Mouse (Mus musculus): ENCODE results near the gene Mrpl18.
"Not testable (repeated sequence)": the region's sequence is repeated elsewhere in the genome, so short reads cannot be mapped to it uniquely, and the experiment has no call there.

Gene Mrpl18

DNA sequence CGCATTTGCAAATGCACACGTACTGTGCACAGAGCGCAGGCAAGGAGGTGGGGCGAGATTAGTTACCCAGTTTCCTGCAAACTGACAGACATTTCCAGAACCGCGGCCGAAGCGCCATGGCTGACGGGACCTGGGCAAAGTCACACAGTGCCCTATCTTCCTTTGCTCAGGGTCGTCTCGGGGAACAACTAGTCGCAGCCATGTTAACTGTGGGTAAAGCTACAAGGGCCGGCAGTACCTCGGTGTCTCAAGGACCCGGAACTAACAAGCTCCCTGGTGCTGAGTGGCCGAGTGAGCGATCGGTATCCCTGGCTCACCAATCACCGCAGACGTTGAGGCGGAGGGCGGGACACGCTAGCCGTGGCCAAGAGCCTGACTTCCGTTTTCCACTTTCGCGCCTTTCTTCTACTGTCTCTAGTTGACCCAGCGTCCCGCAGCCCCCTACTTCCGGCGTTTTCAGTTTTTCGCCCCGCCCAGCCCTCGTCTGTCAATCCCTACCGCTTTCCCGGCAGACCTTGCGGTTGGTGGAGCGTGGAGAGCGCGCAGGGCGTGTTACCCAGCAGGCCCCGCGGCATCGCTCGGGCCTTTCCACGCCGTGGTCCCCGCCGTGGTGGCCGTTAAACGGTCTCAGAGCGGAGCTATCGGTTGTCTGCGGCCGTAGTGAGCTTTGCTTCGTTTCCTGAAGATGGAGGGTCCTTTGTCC is at the start of gene Mrpl18:
Gene Mrpl18 (minus strand): TSS at position 465 of the 703 bp plus-strand sequence.
- peak; percentile 94 for DNase-seq (ENCODE audit: low spot score in 2 of 2)

DNA sequence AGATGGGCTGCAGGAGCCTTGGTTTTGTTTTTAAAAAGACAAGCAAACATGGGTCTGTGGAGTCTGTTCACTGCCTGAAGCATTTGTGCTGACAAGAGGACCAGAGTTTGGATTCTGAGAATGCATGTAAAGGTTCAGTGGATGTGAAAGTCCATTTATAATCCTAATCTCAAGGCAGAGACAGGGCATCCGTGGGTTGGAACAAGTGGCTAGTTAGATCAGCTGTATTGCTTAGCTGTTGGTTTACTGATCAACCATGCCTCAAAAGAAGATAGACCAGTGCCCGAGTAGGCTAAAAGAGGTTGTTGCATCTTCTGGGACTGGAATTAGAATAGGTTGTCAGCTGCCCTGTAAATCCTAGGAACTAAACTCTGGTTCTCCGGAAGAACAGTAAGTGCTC is 47.3 kb upstream of the Mrpl18 start:
- no peak for DNase-seq (ENCODE audit: low spot score in 2 of 2)

DNA sequence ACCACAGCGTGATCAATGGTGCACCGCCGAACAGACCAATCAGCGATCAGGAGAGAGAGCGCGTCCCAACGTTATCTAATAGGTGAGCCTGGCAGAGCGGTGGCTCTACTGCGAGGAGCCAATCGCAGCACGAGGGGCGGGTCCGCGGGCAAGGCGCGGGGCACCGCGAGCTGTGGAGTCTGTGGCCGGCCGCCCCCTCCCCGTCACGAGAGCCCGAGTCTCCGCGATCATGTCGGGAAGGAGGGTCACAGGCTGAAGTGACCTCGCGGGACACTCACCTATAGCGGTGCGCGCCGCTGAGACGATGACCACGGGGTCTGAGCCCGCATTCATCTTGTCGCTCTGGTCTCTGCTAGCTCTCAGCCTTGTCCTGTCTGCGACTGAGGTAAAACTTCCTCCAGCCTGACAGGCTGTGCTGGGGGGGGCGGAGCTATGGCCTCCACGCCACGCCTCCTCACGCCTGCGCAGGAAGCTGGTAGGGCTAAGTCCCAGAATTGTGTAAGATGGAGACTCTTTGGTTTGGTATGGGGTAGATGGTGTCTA is 44.3 kb upstream of the Mrpl18 start, which contains the start of gene Acat2:
Gene Acat2 (minus strand): TSS at position 417 of the 543 bp plus-strand sequence.
- peak; percentile 87 to 90 for DNase-seq (ENCODE audit: low spot score in 2 of 2)

DNA sequence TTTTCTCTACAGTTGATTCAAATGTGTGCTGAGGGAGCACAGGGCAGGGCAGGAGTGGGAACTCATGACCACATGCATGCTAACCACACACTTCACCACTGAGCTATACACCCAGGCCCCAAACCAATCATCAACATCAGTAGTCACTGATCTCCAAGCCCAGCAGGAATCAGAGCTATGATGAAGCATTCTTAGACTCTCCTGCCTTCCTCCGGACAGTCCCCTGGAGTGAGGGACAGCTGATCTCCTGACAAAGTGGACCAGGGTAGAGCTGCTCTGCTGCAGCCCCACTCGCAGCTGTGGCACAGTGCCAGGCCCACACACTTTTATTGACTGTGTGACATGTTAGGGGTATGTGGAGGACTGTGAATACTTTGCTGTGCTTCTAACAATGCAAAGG is 43.2 kb upstream of the Mrpl18 start:
- not testable (repeated sequence) for DNase-seq (ENCODE audit: low spot score in 2 of 2)

DNA sequence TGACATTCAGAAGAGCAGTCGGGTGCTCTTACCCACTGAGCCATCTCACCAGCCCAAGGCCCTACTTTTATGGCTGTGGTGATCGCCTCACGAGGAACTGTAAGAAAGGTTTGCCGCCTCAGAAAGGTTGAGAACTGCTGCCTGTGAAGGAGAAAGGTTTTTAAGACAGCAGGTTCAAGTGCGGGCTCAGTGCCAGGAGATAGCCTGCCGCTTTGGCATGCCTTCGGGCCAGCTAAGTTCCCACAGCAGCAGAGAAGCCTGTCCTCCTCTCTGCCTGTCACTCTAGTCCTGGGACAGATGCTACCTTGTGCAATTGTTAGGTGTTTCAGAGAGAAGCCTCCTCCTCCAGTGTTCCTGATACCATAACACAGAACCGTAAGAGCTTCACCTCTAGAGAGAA is 40.5 kb upstream of the Mrpl18 start:
- no peak for DNase-seq (ENCODE audit: low spot score in 2 of 2)

DNA sequence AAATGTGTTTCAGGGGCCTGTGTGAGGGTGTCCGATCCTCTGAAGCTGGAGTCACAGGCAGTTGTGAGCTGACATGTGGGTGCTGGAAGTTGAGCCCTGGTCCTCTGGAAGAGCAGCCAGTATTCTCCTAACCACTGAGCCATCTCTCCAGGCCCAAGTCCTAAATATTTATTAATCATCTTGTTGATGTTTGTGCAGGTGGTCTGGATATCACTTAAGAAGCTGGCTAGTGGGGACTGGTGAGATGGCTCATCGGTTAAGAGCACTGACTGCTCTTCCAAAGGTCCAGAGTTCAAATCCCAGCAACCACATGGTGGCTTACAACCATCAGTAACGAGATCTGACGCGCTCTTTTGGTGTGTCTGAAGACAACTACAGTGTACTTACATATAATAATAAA is 33.5 kb upstream of the Mrpl18 start:
- no peak for DNase-seq (ENCODE audit: low spot score in 2 of 2)

DNA sequence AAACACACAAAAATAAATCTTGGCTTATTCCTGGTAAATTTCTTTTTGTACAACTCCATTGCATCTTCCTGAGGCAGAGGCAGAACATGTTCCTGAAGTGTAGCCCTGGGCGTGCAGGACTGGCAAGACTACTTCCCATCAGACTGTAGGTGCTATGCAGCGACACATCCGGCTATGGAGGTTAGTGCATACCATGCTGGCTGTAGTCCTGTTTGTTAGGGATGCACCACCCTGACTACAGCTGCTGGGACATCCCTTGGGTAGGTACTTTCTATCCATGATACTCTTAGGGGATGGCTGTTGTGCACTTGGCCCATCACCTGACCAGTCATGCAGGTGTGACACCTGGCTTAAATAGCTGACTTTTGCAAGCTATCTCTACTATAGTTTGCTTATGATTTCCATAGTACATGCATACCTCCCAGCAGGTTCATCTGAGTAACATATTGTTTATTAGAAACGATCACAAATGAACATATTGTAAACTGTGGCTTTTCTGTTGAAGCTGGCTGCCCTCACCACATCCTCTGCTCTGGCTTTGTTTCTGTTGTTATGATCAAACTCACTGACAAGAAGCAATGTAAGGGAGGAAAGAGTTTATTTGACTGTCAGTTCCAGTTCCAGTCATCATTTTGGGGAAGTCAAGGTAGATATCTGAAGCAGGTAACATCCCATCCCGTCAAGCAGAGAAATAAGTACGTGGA is 26.5 kb upstream of the Mrpl18 start:
- no peak for DNase-seq (ENCODE audit: low spot score in 2 of 2)

DNA sequence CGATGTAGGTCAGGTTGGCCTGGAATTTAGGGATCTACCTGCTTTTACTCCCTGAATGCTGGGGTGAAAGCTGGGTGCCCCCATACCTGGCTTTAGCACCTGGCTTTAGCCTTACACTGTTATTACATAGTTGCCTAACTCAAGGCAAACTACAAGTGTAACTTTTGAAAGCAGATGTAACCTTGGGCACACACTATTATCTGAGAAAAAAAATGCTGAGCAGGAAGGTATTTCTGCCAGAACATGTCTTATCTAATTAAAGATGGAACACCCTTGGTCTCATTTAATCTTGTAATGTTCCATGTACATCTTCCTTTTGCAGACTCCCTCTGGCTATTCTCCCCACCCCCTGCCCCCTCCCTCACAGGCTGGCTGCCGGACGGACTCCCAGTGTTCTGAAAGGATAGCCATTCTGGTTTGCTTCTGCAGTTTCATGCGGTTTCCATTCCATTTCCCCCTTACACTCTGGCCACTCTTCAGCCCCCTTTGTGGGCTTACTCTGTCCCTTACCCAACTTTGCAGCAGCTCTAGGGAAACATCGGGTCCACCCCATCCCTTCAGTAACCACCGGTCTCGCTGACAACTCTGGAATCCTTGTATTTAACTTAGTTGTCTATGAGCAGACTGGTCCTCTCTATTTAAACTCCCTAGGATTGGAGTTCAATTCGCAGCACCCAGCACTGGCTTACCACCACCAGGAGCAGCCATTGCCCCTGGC is 25.6 kb upstream of the Mrpl18 start:
- no peak for DNase-seq (ENCODE audit: low spot score in 2 of 2)

DNA sequence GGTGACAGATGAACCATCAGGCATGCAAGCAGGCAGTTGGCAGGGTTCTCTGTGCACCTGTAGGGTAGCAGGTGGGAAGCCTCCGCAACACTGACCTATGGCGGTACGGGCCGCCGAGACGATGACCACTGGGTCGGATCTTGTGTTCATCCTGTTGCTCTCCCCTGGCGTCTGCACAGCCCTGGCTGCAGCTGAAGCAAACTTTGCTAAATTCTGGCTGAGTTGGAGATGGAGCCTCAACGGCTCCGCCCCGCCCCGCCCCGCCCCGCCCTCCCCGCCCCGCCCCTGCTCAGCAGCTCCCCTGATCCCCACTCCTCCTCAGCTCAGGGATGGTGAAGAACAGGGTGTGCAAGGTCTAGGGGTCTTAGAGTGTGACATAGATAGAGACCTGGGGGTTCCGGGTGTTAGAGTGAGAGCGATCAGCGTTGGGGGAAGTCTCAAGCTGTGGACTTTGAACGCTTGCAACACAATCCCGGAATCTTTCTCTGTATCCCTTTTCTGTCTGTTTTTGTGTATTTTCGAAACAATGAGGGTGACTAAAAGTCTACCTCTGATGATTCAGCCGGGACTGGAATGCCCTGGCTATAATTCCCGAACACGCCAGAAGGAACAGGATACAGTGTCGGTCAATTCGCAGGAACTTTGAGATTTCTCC is 24.1 kb upstream of the Mrpl18 start, which contains the start of gene Acat3:
Gene Acat3 (minus strand): TSS at position 450 of the 655 bp plus-strand sequence.
- DNase-seq (ENCODE audit: low spot score in 2 of 2): no peak

DNA sequence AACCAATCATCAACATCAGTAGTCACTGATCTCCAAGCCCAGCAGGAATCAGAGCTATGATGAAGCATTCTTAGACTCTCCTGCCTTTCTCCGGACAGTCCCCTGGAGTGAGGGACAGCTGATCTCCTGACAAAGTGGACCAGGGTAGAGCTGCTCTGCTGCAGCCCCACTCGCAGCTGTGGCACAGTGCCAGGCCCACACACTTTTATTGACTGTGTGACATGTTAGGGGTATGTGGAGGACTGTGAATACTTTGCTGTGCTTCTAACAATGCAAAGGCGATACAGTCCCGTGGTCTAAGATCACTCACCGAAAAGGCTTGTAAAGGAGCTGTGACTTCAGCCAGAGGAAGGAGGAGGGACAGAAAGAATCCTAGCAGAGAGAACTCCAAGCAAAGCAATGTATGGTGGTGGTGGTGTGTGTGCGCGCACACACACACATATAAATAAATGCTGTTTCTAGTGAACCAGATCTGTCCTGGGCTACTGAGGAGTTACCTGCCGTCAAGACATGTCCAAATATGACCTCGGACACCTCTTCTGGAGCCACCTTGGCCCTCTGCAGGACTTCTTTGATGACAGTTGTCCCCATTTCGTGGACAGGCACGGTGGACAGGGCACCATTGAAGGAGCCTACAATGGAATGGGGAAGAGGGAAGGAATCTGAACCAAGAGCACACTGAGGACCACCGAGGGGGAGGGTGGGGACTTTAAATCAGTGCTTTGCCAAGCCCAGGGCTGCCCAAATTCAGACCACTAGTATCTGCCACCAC is 23.4 kb upstream of the Mrpl18 start:
- DNase-seq (ENCODE audit: low spot score in 2 of 2): not testable (repeated sequence)

DNA sequence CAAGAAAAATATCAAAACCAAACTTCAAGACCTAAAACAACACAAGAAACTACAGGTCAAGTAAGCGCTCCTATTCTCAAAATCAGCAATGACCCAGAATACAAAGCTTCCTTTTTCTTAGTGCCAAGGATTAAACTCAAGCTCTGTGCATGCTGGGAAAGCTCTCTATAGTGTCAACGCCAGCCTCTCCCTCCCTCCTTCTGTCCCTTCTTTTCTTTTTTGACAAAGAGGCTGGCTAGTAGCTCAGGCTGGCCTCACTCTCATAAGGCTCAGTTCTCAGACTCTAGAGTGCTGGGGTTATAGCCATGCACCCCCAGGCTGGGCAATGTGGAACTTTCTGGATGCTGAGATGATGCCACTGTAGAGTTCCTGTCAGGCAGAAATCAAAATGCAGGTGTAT is 21.9 kb upstream of the Mrpl18 start:
- DNase-seq (ENCODE audit: low spot score in 2 of 2): no peak

DNA sequence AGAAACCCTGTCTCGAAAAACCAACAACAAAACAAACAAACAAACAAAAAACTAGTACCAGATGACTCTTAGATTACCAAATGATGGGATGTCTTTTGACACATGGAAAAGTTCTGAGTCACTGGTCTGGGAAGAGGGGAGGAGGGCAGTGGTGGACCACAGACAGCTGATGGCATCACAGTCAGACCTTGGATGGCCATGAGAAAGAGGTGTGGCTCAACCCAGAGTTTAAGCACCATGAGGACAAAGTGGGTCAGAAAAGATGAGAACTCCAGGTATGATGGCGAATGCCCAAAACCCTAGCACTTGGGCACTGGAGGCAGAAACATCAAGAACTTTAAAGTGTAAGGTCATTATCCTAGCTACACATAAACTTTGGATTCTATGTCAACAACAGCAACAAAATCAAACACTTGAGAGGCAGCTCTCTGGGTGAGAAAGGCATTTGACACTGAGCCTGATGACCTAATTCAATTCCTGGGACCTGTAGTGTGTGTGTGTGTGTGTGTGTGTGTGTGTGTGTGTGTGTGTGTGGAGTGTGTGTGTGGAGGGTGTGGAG is 21.3 kb upstream of the Mrpl18 start:
- DNase-seq (ENCODE audit: low spot score in 2 of 2): no peak

DNA sequence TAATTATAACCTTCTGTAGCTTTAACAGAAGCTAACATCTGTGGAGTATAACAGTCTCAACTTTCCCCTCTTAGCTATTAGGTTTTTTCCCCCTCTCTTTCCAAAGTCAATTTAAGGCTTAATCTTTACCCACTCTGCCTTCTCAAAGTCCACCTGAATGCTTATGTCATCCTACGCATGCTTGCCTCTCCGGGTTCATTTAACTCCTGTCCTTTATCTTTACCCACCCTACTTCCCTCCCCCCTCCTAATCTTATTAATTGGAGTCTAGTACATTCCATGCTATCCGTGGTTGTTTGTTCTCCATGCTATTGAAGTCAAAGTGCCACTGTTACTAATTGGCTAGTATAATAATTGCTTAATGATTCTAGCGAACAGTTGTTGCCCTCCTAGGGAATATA is 19.6 kb upstream of the Mrpl18 start:
- DNase-seq (ENCODE audit: low spot score in 2 of 2): no peak

DNA sequence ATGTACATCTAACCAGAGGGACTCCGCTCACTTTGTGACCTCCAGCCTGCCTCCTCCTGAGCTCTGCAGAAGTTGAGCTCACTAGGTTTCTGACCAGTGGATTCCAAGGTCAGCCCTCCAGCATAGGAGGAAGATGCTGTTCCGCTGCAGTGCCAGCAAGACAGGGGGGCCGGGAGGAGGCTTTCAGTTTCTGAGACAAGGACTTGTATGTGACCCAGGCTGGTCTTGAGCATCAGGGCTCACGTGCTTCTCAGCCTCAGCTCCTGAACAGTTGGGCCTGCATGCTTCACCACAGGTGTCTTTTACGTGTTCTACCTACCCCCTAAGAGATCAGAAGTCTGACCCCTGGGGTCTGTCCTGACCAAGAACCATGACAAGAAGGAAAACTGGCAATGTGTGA is 15.4 kb upstream of the Mrpl18 start:
- not testable (repeated sequence) for DNase-seq (ENCODE audit: low spot score in 2 of 2)

DNA sequence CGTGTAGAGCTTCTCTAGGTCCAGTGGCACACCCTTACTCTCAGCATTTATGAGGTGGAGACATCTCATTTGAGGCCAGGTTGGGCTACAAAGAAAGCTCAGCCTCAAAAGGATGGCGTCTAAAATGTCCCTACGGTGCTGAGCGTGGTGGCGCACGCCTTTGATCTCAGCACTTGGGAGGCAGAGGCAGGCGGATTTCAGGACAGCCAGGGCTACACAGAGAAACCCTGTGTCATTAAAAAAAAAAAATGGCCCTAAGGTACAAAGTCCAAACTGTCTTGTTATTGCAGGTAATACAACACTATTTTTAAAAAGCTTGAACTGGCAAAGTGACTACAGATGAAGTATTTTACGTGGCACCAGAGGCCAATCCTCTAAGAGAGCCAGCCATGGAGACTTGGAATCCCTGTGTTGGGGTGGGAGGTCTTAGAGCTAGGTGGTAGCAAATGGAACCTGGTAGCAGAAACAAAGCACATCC is 9.6 kb upstream of the Mrpl18 start:
- DNase-seq (ENCODE audit: low spot score in 2 of 2): no peak

DNA sequence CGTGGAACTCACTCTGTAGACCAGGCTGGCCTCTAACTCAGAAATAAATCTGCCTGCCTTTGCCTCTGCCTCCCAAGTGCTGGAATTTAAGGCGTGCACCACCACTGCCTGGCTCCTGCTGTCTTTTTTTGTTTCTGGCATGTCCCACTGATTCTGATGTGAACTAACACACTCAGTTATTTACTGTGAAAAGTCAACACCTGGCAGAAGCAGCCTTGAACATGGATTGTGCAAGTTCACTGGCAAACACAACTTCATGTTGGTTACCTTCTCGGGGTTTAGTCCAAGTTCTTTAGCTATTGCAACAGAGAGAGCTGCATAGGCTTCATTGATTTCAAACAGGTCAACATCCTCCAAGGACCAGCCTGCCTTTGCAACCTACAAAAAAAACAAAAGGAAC is 8.9 kb upstream of the Mrpl18 start:
- DNase-seq (ENCODE audit: low spot score in 2 of 2): no peak

DNA sequence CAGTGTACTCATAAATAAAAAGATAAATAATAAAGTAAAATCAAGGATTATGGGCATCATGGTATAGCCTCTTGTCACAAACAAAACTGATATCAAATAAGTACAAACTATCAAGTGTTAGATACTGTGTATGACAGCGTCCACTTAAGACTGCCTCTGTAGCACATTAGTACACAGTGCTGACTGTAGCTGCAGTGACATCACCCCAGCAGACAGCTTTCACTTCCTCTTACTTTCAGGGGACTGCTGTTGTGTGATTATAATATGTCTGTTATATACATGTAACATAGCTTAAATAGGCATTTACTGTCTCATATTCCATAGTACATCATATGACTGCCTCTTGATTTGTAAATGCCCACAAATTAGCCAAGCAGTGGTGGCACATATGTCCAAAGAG is 4.9 kb upstream of the Mrpl18 start:
- DNase-seq (ENCODE audit: low spot score in 2 of 2): no peak

DNA sequence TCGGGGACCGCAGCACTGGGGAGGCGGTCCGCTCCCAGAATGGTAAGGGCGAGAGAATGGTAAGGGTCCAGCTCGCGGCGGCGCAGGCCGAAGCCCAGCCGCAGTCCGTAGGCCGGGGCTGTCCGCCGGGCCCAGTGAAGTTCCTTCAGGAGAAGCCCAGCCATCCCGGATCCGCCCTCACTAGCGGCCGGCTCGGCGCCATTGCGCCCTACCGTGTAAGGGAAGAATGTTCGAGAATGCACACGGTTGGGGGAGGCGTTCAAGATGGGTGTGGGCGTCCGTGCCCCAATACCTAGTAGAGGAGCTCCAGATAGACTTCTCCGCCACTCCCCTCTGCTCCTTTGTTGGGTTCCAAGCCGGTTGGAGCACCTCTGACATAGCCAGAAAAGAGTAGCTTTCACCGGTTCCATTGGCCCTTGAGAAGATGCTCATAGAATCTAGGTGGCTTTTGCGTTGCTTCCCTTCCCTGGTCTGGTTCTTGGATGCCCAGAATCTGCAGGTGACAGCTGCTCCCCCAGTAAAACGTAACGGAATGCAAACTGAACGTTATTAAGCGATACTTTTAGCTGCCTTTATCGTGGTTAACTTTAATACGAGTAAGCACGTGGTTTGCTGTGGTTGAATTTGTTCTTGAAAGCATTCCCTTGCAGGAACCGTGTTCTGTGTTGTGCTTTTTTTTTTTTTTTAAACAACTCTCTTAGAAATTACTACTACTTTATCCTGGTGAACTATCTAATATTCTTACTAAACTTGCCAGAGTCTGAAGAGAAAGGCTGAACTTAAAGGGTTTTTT is 639 bp upstream of the Mrpl18 start:
- peak; percentile 27 to 38 for DNase-seq (ENCODE audit: low spot score in 2 of 2)

DNA sequence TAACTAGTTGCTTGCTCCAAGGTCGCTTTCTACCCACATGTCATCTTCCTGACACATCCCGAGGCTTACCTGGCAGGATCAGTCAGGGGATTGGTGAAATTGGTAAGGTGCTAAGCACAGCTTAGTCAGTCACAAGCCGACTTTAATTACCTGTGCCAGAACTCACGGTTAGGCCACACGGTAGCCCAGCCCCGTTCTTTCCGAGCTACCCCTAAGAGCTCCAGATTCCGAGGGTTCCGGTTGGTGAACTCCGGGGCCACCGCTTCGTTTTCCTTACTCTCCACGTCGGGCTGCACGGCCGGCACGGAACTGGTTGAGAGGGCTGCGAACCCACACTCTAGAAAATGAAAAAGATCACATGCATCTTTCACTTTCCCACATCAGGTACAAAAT is 661 bp downstream of the Mrpl18 start, which contains the start of gene Tcp1:
Gene Tcp1 (plus strand): TSS at position 214 of the 393 bp plus-strand sequence.
- DNase-seq (ENCODE audit: low spot score in 2 of 2): no peak

DNA sequence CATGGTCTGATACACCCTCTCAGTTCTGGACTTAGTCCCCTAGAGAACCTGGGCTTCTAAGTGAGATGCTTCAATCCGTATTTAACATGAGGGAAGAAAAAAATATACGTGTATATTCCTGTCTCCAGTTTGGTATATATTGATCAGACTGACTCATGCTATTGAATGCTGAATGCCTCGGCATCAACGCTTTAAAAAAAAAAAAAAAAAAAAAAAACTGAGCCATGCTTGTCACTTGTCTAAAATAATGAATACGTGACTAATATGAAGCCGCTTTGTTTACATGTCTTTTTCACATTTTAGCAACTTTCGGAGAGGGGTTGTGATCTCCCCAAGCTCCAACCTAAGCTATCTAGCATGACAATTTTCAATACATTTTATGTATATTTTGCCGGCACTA is 5.8 kb downstream of the Mrpl18 start:
- no peak for DNase-seq (ENCODE audit: low spot score in 2 of 2)

Measured in spleen, postnatal 14 days (tissue).